Mouse (Mus musculus): ENCODE measurements around the gene Rdh16f1. TPM values are rescaled to one million over a fixed set of nuclear protein-coding genes. Genes with fewer than 3 reads are reported as not detected.
"Not testable (repeated sequence)": the region's sequence is repeated elsewhere in the genome, so short reads cannot be mapped to it uniquely, and the experiment has no call there.

Rdh16f1 gene
- total and polyA plus RNA-seq, 3 experiments: not detected

- dilution Hi-C loops (cut with MboI; ENCODE audit: extremely low pct_ligation_motif_present, extremely low pct_unique_long_range_greater_than_20kb, low sequenced_read_pairs): no loop called here
- no peaks in the 10 kb centered on the region for H3K79me2 ChIP-seq (replicated peaks; ENCODE audit: control insufficient read depth, extremely low read depth, insufficient read depth, poor library complexity, severe bottlenecking)
- H3K9ac ChIP-seq (ENCODE audit: insufficient read depth, low read depth): no peak overlapping the region
- no peaks in the 10 kb centered on the region for H3K36me3 ChIP-seq (replicated peaks in 1 of 2; ENCODE audit: control insufficient read depth in 1 of 2, insufficient read depth in 1 of 2, low read length in 1 of 2)
- H3K4me1 ChIP-seq (ENCODE audit: control insufficient read depth in 1 of 2, insufficient read depth in 2 of 2): no peaks in the 10 kb centered on the region
- H3K4me2 ChIP-seq (ENCODE audit: insufficient read depth, low read depth, poor library complexity, severe bottlenecking): no peak overlapping the region
- in situ Hi-C loops (cut with MboI; ENCODE audit: low pct_ligation_motif_present, low pct_unique_long_range_greater_than_20kb, low sequenced_read_pairs): no loop called here
- no peak for DNase-seq (ENCODE audit: extremely low read depth)
- H3K27ac ChIP-seq (ENCODE audit: insufficient read depth, low read depth): no peak overlapping the region
- no peak overlapping the region for H3K4me3 ChIP-seq (replicated peaks in 1 of 3; ENCODE audit: low read depth in 2 of 3, low read length in 2 of 3, poor library complexity in 1 of 3)
- H3K27me3 ChIP-seq (replicated peaks): peaks cover 26% of the 10 kb centered on the region
- peaks cover 12% of the 10 kb centered on the region for H3K9me3 ChIP-seq (replicated peaks; ENCODE audit: low read length)
- TF ChIP-seq MEF2A (IDR thresholded peaks at IDR 0.05; ENCODE audit: borderline replicate concordance, low read depth, low read length) (no peak), CHD2 (IDR thresholded peaks at IDR 0.05; ENCODE audit: low read length) (no peak), ZNF384 (IDR thresholded peaks at IDR 0.05; ENCODE audit: low read depth, low read length) (no peak), IRF4 (IDR thresholded peaks at IDR 0.05; ENCODE audit: low read depth, low read length) (no peak), BHLHE40 (IDR thresholded peaks at IDR 0.05; ENCODE audit: low read depth, low read length) (no peak), NRF1 (IDR thresholded peaks at IDR 0.05; ENCODE audit: low read depth, low read length) (no peak), CHD1 (IDR thresholded peaks at IDR 0.05; ENCODE audit: low read depth, low read length) (no peak), NELFE (IDR thresholded peaks at IDR 0.05; ENCODE audit: low read depth, low read length) (no peak), TCF12 (IDR thresholded peaks at IDR 0.05; ENCODE audit: low read depth, low read length) (no peak), ELF1 (IDR thresholded peaks at IDR 0.05; ENCODE audit: low read depth, low read length) (no peak), SMC3 (IDR thresholded peaks at IDR 0.05; ENCODE audit: low read depth, low read length) (no peak), MXI1 (IDR thresholded peaks at IDR 0.05; ENCODE audit: low read depth, low read length) (no peak), ZMIZ1 (IDR thresholded peaks at IDR 0.05; ENCODE audit: low read depth, low read length) (no peak), USF2 (conservative IDR thresholded peaks at IDR 0.05; ENCODE audit: low read depth, low read length) (no peak), POLR2A (IDR thresholded peaks at IDR 0.05; ENCODE audit: low read depth, low read length) (no peak), MAFK (IDR thresholded peaks at IDR 0.05; ENCODE audit: insufficient replicate concordance, low read length) (no peak), POLR2AphosphoS2 (IDR thresholded peaks at IDR 0.05; ENCODE audit: low read depth, low read length) (no peak), RAD21 (IDR thresholded peaks at IDR 0.05; ENCODE audit: low read depth, low read length) (no peak)
Observed at GRCm38 (mm10) chr10:127835292-127835691, 75.7 kb downstream of the Rdh16f1 start.

DNA sequence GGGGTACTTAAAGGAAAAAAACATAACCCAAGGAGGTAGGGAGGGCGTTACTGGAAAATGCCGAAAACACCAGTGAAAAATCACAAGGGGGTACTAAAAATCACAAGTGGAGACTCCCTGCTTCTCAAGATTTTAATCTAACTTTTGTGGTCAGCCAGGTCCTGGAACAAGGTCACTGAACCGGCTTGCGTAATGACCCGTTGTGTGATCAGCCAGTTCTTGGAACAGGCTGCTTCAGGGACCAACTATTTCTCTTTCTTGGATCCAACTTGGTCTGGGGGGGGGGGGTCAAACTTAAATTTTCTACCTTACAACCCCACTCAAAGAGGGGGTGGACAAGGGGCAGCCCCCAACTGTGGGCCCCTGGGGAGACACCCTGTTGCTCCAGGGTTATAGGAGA lies 78.2 kb downstream of the Rdh16f1 start:
- H3K4me1 ChIP-seq (ENCODE audit: control insufficient read depth in 1 of 2, insufficient read depth in 2 of 2); H3K9ac ChIP-seq (ENCODE audit: insufficient read depth, low read depth); H3K27ac ChIP-seq (ENCODE audit: insufficient read depth, low read depth); H3K36me3 ChIP-seq (replicated peaks in 1 of 2; ENCODE audit: control insufficient read depth in 1 of 2, insufficient read depth in 1 of 2, low read length in 1 of 2); H3K4me3 ChIP-seq (replicated peaks in 1 of 3; ENCODE audit: low read depth in 2 of 3, low read length in 2 of 3, poor library complexity in 1 of 3); H3K79me2 ChIP-seq (replicated peaks; ENCODE audit: control insufficient read depth, extremely low read depth, insufficient read depth, poor library complexity, severe bottlenecking); dilution Hi-C loops (cut with MboI; ENCODE audit: extremely low pct_ligation_motif_present, extremely low pct_unique_long_range_greater_than_20kb, low sequenced_read_pairs); DNase-seq (ENCODE audit: extremely low read depth); H3K4me2 ChIP-seq (ENCODE audit: insufficient read depth, low read depth, poor library complexity, severe bottlenecking); in situ Hi-C loops (cut with MboI; ENCODE audit: low pct_ligation_motif_present, low pct_unique_long_range_greater_than_20kb, low sequenced_read_pairs): not testable (repeated sequence)
- Histone ChIP-seq H3K27me3 (replicated peaks) (peaks cover 41% of the 10 kb centered on the region), H3K9me3 (replicated peaks; ENCODE audit: low read length) (peaks cover 12% of the 10 kb centered on the region)

All from CH12.LX (cell line).